Mouse (Mus musculus) spleen, adult 2 months (tissue): ENCODE results near the gene Parg.

Experiments
- CTCF ChIP-seq: fragments of 200-500 bp; IDR thresholded peaks from 2 replicates; pipeline ENCODE4 v1.5.1; 2011; ENCODE audit warnings: mild to moderate bottlenecking, inconsistent platforms; ENCODE audit not compliant: insufficient read depth, insufficient read length, insufficient replicate concordance; ENCODE audit errors: extremely low read depth
- POLR2A ChIP-seq: fragments of 200-500 bp; IDR thresholded peaks from 2 replicates; pipeline ENCODE4 v1.6.1; 2011; ENCODE audit warnings: low read depth, low read length, inconsistent platforms

GRCm38 (mm10) chr14:32168653-32169231 is 33.0 kb upstream of the Parg start:
- TF ChIP-seq CTCF (no peak), POLR2A (no peak)
